Mouse (Mus musculus): ENCODE results near the gene Gm960.
"Not testable (repeated sequence)": the region's sequence is repeated elsewhere in the genome, so short reads cannot be mapped to it uniquely, and the experiment has no call there.

Gm960 gene

GRCm38 (mm10) chr19:4593792-4594522 is 104.5 kb downstream of the Gm960 start:
- DNase-seq (ENCODE audit: low read depth, low spot score), result no peak

- DNase-seq (ENCODE audit: low read depth, low spot score), result no peak
Measured at GRCm38 (mm10) chr19:4590025-4590424, 108.4 kb downstream of the Gm960 start.

DNA sequence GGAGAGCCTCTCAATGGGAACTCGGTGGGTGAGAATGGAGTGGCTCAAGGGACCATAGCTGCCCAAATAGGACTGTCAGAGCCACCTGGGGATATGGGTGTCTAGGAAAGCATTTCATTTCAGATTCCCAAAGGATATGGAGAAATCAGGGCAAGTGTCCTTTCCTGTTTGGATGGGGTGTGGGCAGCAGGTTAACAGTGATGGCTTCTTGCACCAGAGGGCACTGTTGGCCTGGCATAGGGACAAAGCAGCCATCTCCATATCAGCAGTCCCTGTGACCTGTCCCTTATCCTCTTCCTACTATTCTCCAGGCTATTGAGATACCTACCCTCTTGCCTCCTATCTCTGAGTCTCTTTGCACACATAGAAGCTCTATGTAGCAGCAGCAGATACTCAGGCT is 109.4 kb downstream of the Gm960 start:
- no peak for DNase-seq (ENCODE audit: low read depth, low spot score)

GRCm38 (mm10) chr19:4588430-4588829 is 110.0 kb downstream of the Gm960 start:
- no peak for DNase-seq (ENCODE audit: low read depth, low spot score)

GRCm38 (mm10) chr19:4587426-4587825 is 111.0 kb downstream of the Gm960 start:
- DNase-seq (ENCODE audit: low read depth, low spot score), result no peak

- DNase-seq (ENCODE audit: low read depth, low spot score), result not testable (repeated sequence)
Measured at GRCm38 (mm10) chr19:4586783-4587182, 111.7 kb downstream of the Gm960 start.

- no peak for DNase-seq (ENCODE audit: low read depth, low spot score)
Measured at GRCm38 (mm10) chr19:4583856-4584255, 114.6 kb downstream of the Gm960 start.

DNA sequence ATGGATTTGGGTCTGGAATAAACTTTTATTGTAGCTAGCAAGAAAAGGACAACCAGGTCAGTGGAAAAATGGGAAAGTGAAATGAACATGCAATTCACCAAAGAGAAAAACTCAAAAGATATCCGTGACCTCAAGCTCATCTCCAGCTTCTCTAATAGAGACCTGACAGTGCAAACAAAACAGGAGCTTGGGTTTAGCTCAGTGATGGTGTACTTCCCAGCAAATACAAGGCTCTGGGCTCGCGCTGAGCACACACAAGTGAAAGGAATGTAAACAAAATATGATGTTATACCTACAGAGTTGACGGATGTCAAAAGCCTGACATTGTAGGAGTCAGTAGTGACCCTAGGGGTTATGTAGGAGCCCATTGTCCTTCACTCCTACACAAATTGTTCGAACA is 119.2 kb downstream of the Gm960 start:
- no peak for DNase-seq (ENCODE audit: low read depth, low spot score)

- DNase-seq (ENCODE audit: low read depth, low spot score), result no peak
Measured at GRCm38 (mm10) chr19:4578799-4579198, 119.7 kb downstream of the Gm960 start.

Data from brain, embryonic 18.5 days (tissue).